Comparison of ENCODE assay signal across 32 mouse cellular contexts in genomic region chr10:39311501-39311900, GRCm38 (mm10). TPM values are rescaled to one million over a fixed set of nuclear protein-coding genes. Genes with fewer than 3 reads are reported as not detected.
DNase-seq lines count a peak whose midpoint lies in the region; ATAC-seq lines count a peak whose summit lies in the region.
"Had no signal": no experiment of that assay in that cellular context is flagged by ENCODE, and none has a peak within 500 bp of the region (broad histone marks: within the 10 kb centered on the region; RNA-seq: fewer than 3 reads in every experiment).

No protein-coding gene starts in this region.

- H3K27ac ChIP-seq in forebrain, embryonic 16.5 days (ENCODE audit: low read length): no peak overlapping the region
- H3K27ac ChIP-seq: embryonic facial prominence, embryonic 13.5 days; heart, embryonic 13.5 days; hindbrain, embryonic 10.5 days; kidney, postnatal 0 days; limb, embryonic 13.5 days; lung, embryonic 15.5 days; midbrain, embryonic 13.5 days; neural tube, embryonic 15.5 days had no signal

- H3K4me3 ChIP-seq in forebrain, embryonic 16.5 days (replicated peaks; ENCODE audit: low read length): no peak overlapping the region
- H3K4me3 ChIP-seq: embryonic facial prominence, embryonic 13.5 days; erythroblast, embryonic 14.5 days; heart, embryonic 13.5 days; hindbrain, embryonic 10.5 days; limb, embryonic 13.5 days; lung, embryonic 15.5 days; midbrain, embryonic 13.5 days; neural tube, embryonic 15.5 days had no signal

- H3K27me3 ChIP-seq in forebrain, embryonic 16.5 days (replicated peaks; ENCODE audit: control insufficient read depth, insufficient read depth, low read length): no peaks in the 10 kb centered on the region
- H3K27me3 ChIP-seq: embryonic facial prominence, embryonic 13.5 days; heart, embryonic 13.5 days; limb, embryonic 13.5 days; lung, embryonic 15.5 days; midbrain, embryonic 13.5 days; neural tube, embryonic 15.5 days had no signal

- H3K9me3 ChIP-seq in forebrain, embryonic 16.5 days (ENCODE audit: control insufficient read depth, low read length): no peaks in the 10 kb centered on the region
- H3K9me3 ChIP-seq: embryonic facial prominence, embryonic 13.5 days; G1E; heart, embryonic 13.5 days; hindbrain, embryonic 10.5 days; limb, embryonic 13.5 days; lung, embryonic 15.5 days; midbrain, embryonic 13.5 days; neural tube, embryonic 15.5 days had no signal

- no peaks in the 10 kb centered on the region for H3K36me3 ChIP-seq in forebrain, embryonic 16.5 days (ENCODE audit: control insufficient read depth, insufficient read depth)
- H3K36me3 ChIP-seq: embryonic facial prominence, embryonic 13.5 days; G1E; heart, embryonic 13.5 days; hindbrain, embryonic 10.5 days; limb, embryonic 13.5 days; lung, embryonic 15.5 days; midbrain, embryonic 13.5 days; neural tube, embryonic 15.5 days had no signal

- peak; percentile 13 for DNase-seq in adrenal gland, adult 8-10 months
- DNase-seq in adrenal gland, postnatal 4 days (ENCODE audit: low spot score in 2 of 2): no peak
- peak; percentile 32 for DNase-seq in thymus, postnatal 0 days (ENCODE audit: low spot score)
- no peak for DNase-seq in thymus, postnatal 36 days
- no peak for DNase-seq in cerebellum, postnatal 25 days
- DNase-seq: cerebellum, adult 11 months; cerebellum, adult 9-10 months; embryo, embryonic 11 days; forebrain, postnatal 0 days; heart, postnatal 10 days; kidney, adult 8-10 months; kidney, postnatal 4 days; lung, postnatal 36 days; retina, postnatal 1 day; right cerebral cortex, postnatal 14 days; spleen, adult 18-20 months; thymus, adult 2 months had no signal

- peaks cover 3% of the 10 kb centered on the region; the same call in 1 of the 2 replicates for H3K4me1 ChIP-seq in forebrain, embryonic 16.5 days (replicated peaks; ENCODE audit: control insufficient read depth, insufficient read depth, low read length)
- H3K4me1 ChIP-seq: hindbrain, embryonic 10.5 days; limb, embryonic 13.5 days; lung, embryonic 15.5 days; neural tube, embryonic 15.5 days had no signal

- ATAC-seq in megakaryocyte, adult 5-6 weeks (ENCODE audit: poor library complexity, severe bottlenecking): peak; percentile 27; the same call in 1 of the 2 replicates
- ATAC-seq in forebrain, embryonic 16.5 days: no peak
- ATAC-seq: forebrain, postnatal 0 days; hindbrain, embryonic 16.5 days; intestine, embryonic 16.5 days; midbrain, embryonic 13.5 days had no signal

- no peak overlapping the region for H3K4me2 ChIP-seq in forebrain, embryonic 16.5 days (ENCODE audit: low read length)
- H3K4me2 ChIP-seq: embryonic facial prominence, embryonic 13.5 days; heart, embryonic 13.5 days; limb, embryonic 13.5 days; liver, embryonic 11.5 days; lung, embryonic 15.5 days; midbrain, embryonic 13.5 days; neural tube, embryonic 15.5 days had no signal

- H3K9ac ChIP-seq in forebrain, embryonic 16.5 days (replicated peaks; ENCODE audit: low read depth, low read length): no peak overlapping the region
- H3K9ac ChIP-seq: embryonic facial prominence, embryonic 13.5 days; forebrain, postnatal 0 days; heart, embryonic 13.5 days; limb, embryonic 13.5 days; lung, embryonic 15.5 days; midbrain, embryonic 13.5 days; neural tube, embryonic 15.5 days had no signal

- 95% methylated on average over 1 of the region's 1 CpGs for WGBS in forebrain, embryonic 16.5 days

RNA-seq across cellular contexts. Expression of gene Fyn, which starts 57.2 kb away (rescaled TPM):
- 10 to 100 TPM; 42.7 to 61.7 (median 54.9) TPM for total RNA-seq in adrenal gland, adult 8-10 months (2022)
- total RNA-seq in adrenal gland, postnatal 4 days (2021): 10 to 100 TPM; 67.7 to 74.4 TPM
- polyA plus RNA-seq in thymus, postnatal 0 days (2015; fragmentation: Nextera tagmentation; extraction: Ambion mirVana): 35.1 and 36.3 TPM in 2 replicates
- 19.5 and 21.3 TPM in 2 replicates for total RNA-seq in megakaryocyte, adult 5-6 weeks (2015)
- total RNA-seq in megakaryocyte, adult 5-6 weeks (2017): 28.9 and 36.3 TPM in 2 replicates
- 74.4 and 75.7 TPM in 2 replicates for polyA plus RNA-seq in forebrain, embryonic 16.5 days (2015; fragmentation: Nextera tagmentation; extraction: Ambion mirVana)

Comparison
In these comparisons a context has a peak if more than half of its experiments do, and no peak if none do; other contexts are left out.
1. DNase-seq: peak in adrenal gland, adult 8-10 months (single experiment) and thymus, postnatal 0 days (single experiment); none in adrenal gland, postnatal 4 days (0 of 2), thymus, postnatal 36 days (0 of 2) and cerebellum, postnatal 25 days (0 of 2).